Mouse (Mus musculus) olfactory bulb, adult 2 months (tissue): ENCODE results near the gene Trio. TPM values are rescaled to one million over a fixed set of nuclear protein-coding genes. Genes with fewer than 3 reads are reported as not detected.

Source experiments
- H3K27ac ChIP-seq: fragments of 200-500 bp; 2 replicates; pipeline ENCODE4 v1.5.1; 2012; ENCODE audit warnings: low read depth, low read length; ENCODE audit not compliant: insufficient read depth
- H3K4me1 ChIP-seq: fragments of 200-500 bp; 2 replicates; pipeline ENCODE4 v1.6.1; 2012; ENCODE audit warnings: low read length; ENCODE audit not compliant: control insufficient read depth, insufficient read depth
- H3K4me3 ChIP-seq: fragments of 200-500 bp; 2 replicates; pipeline ENCODE4 v1.5.1; 2012; ENCODE audit warnings: mild to moderate bottlenecking, low read depth, low read length, moderate library complexity; ENCODE audit not compliant: insufficient read depth
- CTCF ChIP-seq: fragments of 200-500 bp; IDR thresholded peaks from 2 replicates; pipeline ENCODE4 v1.5.1; 2012; ENCODE audit warnings: low read depth, mild to moderate bottlenecking, low read length, moderate library complexity; ENCODE audit not compliant: insufficient read depth
- POLR2A ChIP-seq: fragments of 200-500 bp; IDR thresholded peaks from 2 replicates; pipeline ENCODE4 v1.6.1; 2012; ENCODE audit warnings: mild to moderate bottlenecking, low read depth, low read length, moderate library complexity; ENCODE audit not compliant: insufficient read depth
- WGBS: fragments of 180-500 bp; shearing (Covaris S2); methylation state at CpG from one replicate; pipeline ENCODE4 v1.1.7; 2018; 5-methylcytosine and 5-hydroxymethylcytosine counted together
- polyA plus RNA-seq: library from polyadenylated mRNA; stranded (reverse); fragments of >200 nt; gene quantifications from 2 replicates; pipeline ENCODE4 v1.2.4, GENCODE M21; 2012; ENCODE audit warnings: low replicate concordance; ENCODE audit not compliant: missing spikeins, insufficient read depth, insufficient read length

Trio gene
- polyA plus RNA-seq, 1 experiment = 76.4 TPM

- Histone ChIP-seq H3K4me3 (no peak overlapping the region), H3K27ac (no peak overlapping the region), H3K4me1 (peaks cover 11% of the 10 kb centered on the region)
- TF ChIP-seq CTCF (no peak), POLR2A (no peak)
- WGBS = 93% methylated on average over 13 of the region's 13 CpGs
Measured at GRCm38 (mm10) chr15:27871260-27871659, 154.4 kb downstream of the Trio start.

GRCm38 (mm10) chr15:27869001-27869400 lies 156.6 kb downstream of the Trio start:
- 91% methylated on average over 4 of the region's 4 CpGs for WGBS
- H3K4me1 ChIP-seq = peaks cover 13% of the 10 kb centered on the region
- H3K4me3 ChIP-seq = no peak overlapping the region

GRCm38 (mm10) chr15:27867831-27868230 lies 157.8 kb downstream of the Trio start:
- peaks cover 13% of the 10 kb centered on the region for H3K4me1 ChIP-seq
- no peak overlapping the region for H3K4me3 ChIP-seq
- TF ChIP-seq POLR2A (no peak), CTCF (no peak)
- WGBS = 95% methylated on average over 7 of the region's 7 CpGs
- H3K27ac ChIP-seq = no peak overlapping the region

More at GRCm38 (mm10) chr15:27869001-27869400, 156.6 kb downstream of the Trio start:
- H3K27ac ChIP-seq = no peak overlapping the region
- no peak for TF ChIP-seq CTCF
- no peak for TF ChIP-seq POLR2A

- 65% methylated on average over 4 of the region's 4 CpGs for WGBS
- no peak for TF ChIP-seq CTCF
- no peak for TF ChIP-seq POLR2A
- peaks cover 13% of the 10 kb centered on the region for H3K4me1 ChIP-seq
- no peak overlapping the region for H3K27ac ChIP-seq
- H3K4me3 ChIP-seq = no peak overlapping the region
Measured at GRCm38 (mm10) chr15:27866471-27866870, 159.2 kb downstream of the Trio start.

GRCm38 (mm10) chr15:27866053-27866452 lies 159.6 kb downstream of the Trio start:
- peaks cover 14% of the 10 kb centered on the region for H3K4me1 ChIP-seq
- 80% methylated on average over 6 of the region's 6 CpGs for WGBS
- TF ChIP-seq CTCF (no peak), POLR2A (no peak)
- no peak overlapping the region for H3K4me3 ChIP-seq
- H3K27ac ChIP-seq = no peak overlapping the region

GRCm38 (mm10) chr15:27864397-27864796 lies 161.3 kb downstream of the Trio start:
- TF ChIP-seq POLR2A = no peak
- TF ChIP-seq CTCF = no peak
- Histone ChIP-seq H3K4me1 (peaks cover 26% of the 10 kb centered on the region), H3K4me3 (no peak overlapping the region), H3K27ac (no peak overlapping the region)
- WGBS = 96% methylated on average over 6 of the region's 6 CpGs

- WGBS = 87% methylated on average over 11 of the region's 11 CpGs
- H3K27ac ChIP-seq = no peak overlapping the region
- TF ChIP-seq POLR2A (no peak), CTCF (no peak)
Measured at GRCm38 (mm10) chr15:27862949-27863348, 162.7 kb downstream of the Trio start.

GRCm38 (mm10) chr15:27860439-27860838 lies 165.2 kb downstream of the Trio start:
- H3K4me1 ChIP-seq = peaks cover 26% of the 10 kb centered on the region
- no peak overlapping the region for H3K27ac ChIP-seq
- no peak overlapping the region for H3K4me3 ChIP-seq
- no peak for TF ChIP-seq CTCF
- no peak for TF ChIP-seq POLR2A
- WGBS = 74% methylated on average over 14 of the region's 14 CpGs

More at GRCm38 (mm10) chr15:27862949-27863348, 162.7 kb downstream of the Trio start:
- Histone ChIP-seq H3K4me1 (peaks cover 28% of the 10 kb centered on the region), H3K4me3 (no peak overlapping the region)

GRCm38 (mm10) chr15:27859590-27859989 lies 166.1 kb downstream of the Trio start:
- Histone ChIP-seq H3K4me1 (peaks cover 33% of the 10 kb centered on the region), H3K4me3 (no peak overlapping the region), H3K27ac (no peak overlapping the region)
- whole genome bisulfite sequencing = 69% methylated on average over 1 of the region's 1 CpGs
- TF ChIP-seq CTCF = no peak
- no peak for TF ChIP-seq POLR2A

GRCm38 (mm10) chr15:27859115-27859514 lies 166.5 kb downstream of the Trio start:
- H3K4me3 ChIP-seq = no peak overlapping the region
- H3K27ac ChIP-seq = no peak overlapping the region
- TF ChIP-seq CTCF (no peak), POLR2A (no peak)
- peaks cover 33% of the 10 kb centered on the region for H3K4me1 ChIP-seq
- 63% methylated on average over 6 of the region's 6 CpGs for WGBS
